Mouse (Mus musculus) midbrain, embryonic 16.5 days (tissue): Measurements from ENCODE around the gene Ubox5. TPM values are rescaled to one million over a fixed set of nuclear protein-coding genes. Genes with fewer than 3 reads are reported as not detected.
A peak's percentile ranks its signal among the peaks of the same experiment; 100 is the strongest.
"Not testable (repeated sequence)": the region's sequence is repeated elsewhere in the genome, so short reads cannot be mapped to it uniquely, and the experiment has no call there.

Source experiments
- ATAC-seq: fragments of 200-750 bp; cut with Nextera tagmentation; 2 replicates; pipeline ENCODE4 v1.8.0; 2017; ENCODE audit warnings: moderate TSS enrichment
- H3K27ac ChIP-seq: fragments of 300-500 bp; sonication (generic); 2 replicates; pipeline ENCODE4 v1.5.1; 2014; ENCODE audit warnings: mild to moderate bottlenecking, low read length, mixed read lengths
- H3K27me3 ChIP-seq: fragments of 300-500 bp; sonication (generic); 2 replicates; pipeline ENCODE4 v1.6.1; 2014; ENCODE audit warnings: low read depth, low read length, mixed read lengths; ENCODE audit not compliant: control insufficient read depth, insufficient read depth
- H3K36me3 ChIP-seq: fragments of 300-500 bp; sonication (generic); 2 replicates; pipeline ENCODE4 v1.6.1; 2014; ENCODE audit warnings: mild to moderate bottlenecking, low read length, moderate library complexity, mixed read lengths; ENCODE audit not compliant: control insufficient read depth, insufficient read depth
- H3K4me1 ChIP-seq: fragments of 300-500 bp; sonication (generic); 2 replicates; pipeline ENCODE4 v1.6.1; 2014; ENCODE audit warnings: mild to moderate bottlenecking, low read length, mixed read lengths; ENCODE audit not compliant: control insufficient read depth, insufficient read depth
- H3K4me2 ChIP-seq: fragments of 300-500 bp; sonication (generic); 2 replicates; pipeline ENCODE4 v1.6.1; 2014; ENCODE audit warnings: mild to moderate bottlenecking, low read length, mixed read lengths
- H3K4me3 ChIP-seq: fragments of 300-500 bp; sonication (generic); 2 replicates; pipeline ENCODE4 v1.5.1; 2014; ENCODE audit warnings: low read depth, mild to moderate bottlenecking, low read length, moderate library complexity, mixed read lengths
- H3K9ac ChIP-seq: fragments of 300-500 bp; sonication (generic); 2 replicates; pipeline ENCODE4 v1.6.1; 2014; ENCODE audit warnings: low read depth, low read length, mixed read lengths
- H3K9me3 ChIP-seq: fragments of 300-500 bp; sonication (generic); replicated peaks from 2 replicates; pipeline ENCODE4 v1.6.1; 2014; ENCODE audit warnings: mild to moderate bottlenecking, low read length, mixed read lengths; ENCODE audit not compliant: control insufficient read depth, poor library complexity, severe bottlenecking
- WGBS: fragments of 180-500 bp; shearing (Covaris S2); extraction: QIAGEN DNeasy Blood & Tissue Kit; methylation state at CpG from one replicate; pipeline ENCODE4 v1.1.7; 2014; 5-methylcytosine and 5-hydroxymethylcytosine counted together
- polyA plus RNA-seq: library from polyadenylated mRNA; unstranded; fragments of >200 nt; fragmentation: Nextera tagmentation; extraction: Ambion mirVana; gene quantifications from 2 replicates; pipeline ENCODE4 v1.2.1, GENCODE M21; 2015

The Ubox5 gene
- polyA plus RNA-seq, 1 experiment from 2014 or later: 8.4 TPM

DNA sequence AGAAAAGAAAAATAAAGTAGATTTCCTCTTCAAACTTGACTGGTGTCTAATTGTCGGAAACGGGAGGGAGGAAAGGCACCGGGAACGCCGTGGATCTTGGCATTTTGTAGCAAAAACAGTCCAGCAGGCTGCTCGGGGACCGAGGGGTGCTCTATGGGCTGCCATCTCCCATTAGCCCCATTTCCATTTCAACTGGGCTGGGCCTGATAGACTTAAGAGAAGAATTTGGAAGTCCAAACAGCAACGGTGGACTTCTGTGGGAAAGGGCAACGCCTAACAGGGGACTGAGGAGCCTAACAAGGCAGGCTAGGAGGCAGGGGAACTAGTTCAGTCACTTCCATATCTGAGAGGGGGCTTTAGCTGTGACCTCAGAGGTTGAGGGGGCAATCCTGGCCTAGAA is 52.8 kb downstream of the Ubox5 start:
- 4% methylated on average over 9 of the region's 9 CpGs for whole genome bisulfite sequencing
- no peak for ATAC-seq
- Histone ChIP-seq H3K36me3 (no peaks in the 10 kb centered on the region), H3K9ac (0 out of 2 replicates have a peak overlapping the region, but pooled peaks have one; percentile 21), H3K4me3 (no peak overlapping the region), H3K27ac (no peak overlapping the region), H3K4me2 (no peak overlapping the region; the same call in 1 of the 2 replicates), H3K4me1 (peaks cover 16% of the 10 kb centered on the region), H3K9me3 (no peaks in the 10 kb centered on the region), H3K27me3 (peaks cover 62% of the 10 kb centered on the region)

DNA sequence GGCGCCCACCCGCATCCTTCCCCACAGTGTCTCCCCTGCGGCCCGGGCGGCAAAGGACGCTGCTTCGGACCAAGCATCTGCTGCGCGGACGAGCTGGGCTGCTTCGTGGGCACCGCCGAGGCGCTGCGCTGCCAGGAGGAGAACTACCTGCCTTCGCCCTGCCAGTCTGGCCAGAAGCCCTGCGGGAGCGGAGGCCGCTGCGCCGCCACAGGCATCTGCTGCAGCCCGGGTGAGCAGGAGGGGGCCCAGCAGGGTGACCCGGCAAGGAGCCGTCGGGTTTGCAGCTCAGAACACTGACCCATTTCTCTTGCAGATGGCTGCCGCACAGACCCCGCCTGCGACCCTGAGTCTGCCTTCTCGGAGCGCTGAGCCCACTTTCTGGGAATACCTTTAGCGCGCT is 53.3 kb downstream of the Ubox5 start:
- peak overlapping the region; percentile 49 for H3K4me2 ChIP-seq
- H3K36me3 ChIP-seq, H3K9me3 ChIP-seq, H3K27ac ChIP-seq, ATAC-seq: not testable (repeated sequence)
- peaks cover 57% of the 10 kb centered on the region for H3K27me3 ChIP-seq
- H3K4me1 ChIP-seq: peaks cover 16% of the 10 kb centered on the region
- 1% methylated on average over 30 of the region's 32 CpGs for WGBS
- peak overlapping the region; percentile 27 for H3K4me3 ChIP-seq
- 0 out of 2 replicates have a peak overlapping the region, but pooled peaks have one; percentile 21 for H3K9ac ChIP-seq

DNA sequence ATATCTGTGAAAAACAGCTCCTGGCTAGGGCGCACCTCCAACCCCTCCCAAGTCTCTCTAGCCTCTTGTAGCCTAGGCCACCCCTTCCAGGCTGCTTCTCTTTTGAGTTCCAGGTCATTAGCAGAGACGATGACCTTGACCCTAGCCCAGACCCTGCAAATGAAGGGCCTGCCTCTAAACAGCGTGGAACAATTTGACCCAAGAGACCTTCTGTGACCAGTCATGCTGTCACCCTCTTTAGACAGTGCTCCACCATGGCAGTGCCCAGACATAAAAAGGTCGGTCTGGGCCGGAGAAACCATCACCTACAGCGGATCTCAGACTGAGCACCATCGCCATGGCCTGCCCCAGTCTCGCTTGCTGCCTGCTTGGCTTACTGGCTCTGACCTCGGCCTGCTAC is 54.0 kb downstream of the Ubox5 start, which contains the start of gene Oxt:
Gene Oxt, plus strand, starts transcription at position 301 of the 400 bp plus-strand sequence.
- Histone ChIP-seq H3K4me1 (peaks cover 15% of the 10 kb centered on the region), H3K27me3 (peaks cover 52% of the 10 kb centered on the region), H3K4me2 (peak within 1 kb of the TSS; percentile 49), H3K36me3 (no peaks in the 10 kb centered on the region), H3K27ac (no peak within 1 kb of the TSS), H3K9me3 (no peaks in the 10 kb centered on the region), H3K4me3 (peak within 1 kb of the TSS; percentile 27), H3K9ac (0 out of 2 replicates have a peak within 1 kb of the TSS, but pooled peaks have one; percentile 21)
- 41% methylated on average over 9 of the region's 9 CpGs for WGBS
- ATAC-seq: no peak

DNA sequence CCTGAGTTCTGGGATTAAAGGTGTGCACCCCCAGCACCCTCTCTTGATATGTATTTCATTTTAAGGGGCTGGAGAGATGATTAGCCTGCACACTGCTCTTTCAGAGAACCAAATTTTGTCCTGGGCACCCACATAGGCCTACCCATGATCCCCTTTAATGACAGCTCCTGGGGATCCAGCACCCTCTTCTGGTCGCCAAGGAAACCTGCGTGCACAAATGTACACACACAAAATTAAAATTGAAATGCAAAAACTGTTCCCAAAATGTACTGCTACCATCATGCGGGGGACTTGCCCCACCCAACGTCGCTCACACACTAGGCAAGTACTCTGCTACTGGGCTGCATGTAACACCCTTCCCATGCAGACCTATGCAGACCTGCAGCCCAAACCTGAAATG is 54.9 kb downstream of the Ubox5 start:
- H3K4me3 ChIP-seq: no peak overlapping the region
- no peak overlapping the region for H3K9ac ChIP-seq
- ATAC-seq: no peak
- no peak overlapping the region for H3K27ac ChIP-seq
- no peaks in the 10 kb centered on the region for H3K36me3 ChIP-seq
- H3K4me2 ChIP-seq: no peak overlapping the region
- WGBS: 83% methylated on average over 5 of the region's 5 CpGs
- H3K9me3 ChIP-seq: no peaks in the 10 kb centered on the region
- H3K27me3 ChIP-seq: peaks cover 43% of the 10 kb centered on the region
- H3K4me1 ChIP-seq: peaks cover 9% of the 10 kb centered on the region

DNA sequence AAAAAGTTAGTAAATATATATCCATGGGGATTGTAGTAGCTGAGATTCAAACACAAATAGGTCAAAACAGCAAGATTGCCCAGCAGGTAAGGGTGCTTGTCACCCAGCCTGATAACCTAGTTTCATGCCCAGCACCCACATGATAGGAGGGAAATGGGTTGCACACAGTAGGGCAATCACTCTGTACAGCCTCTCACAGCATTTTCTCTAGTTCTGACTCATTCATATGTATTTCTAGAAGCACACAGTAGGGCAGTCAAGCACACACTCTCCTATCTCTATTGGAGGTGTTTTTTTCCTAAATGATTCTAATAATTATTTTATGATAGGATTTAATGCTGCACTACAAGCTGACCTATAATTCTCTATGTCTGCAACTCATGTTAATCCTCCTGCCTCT is 59.9 kb downstream of the Ubox5 start:
- Histone ChIP-seq H3K27me3 (peaks cover under 1% of the 10 kb centered on the region; the same call in 1 of the 2 replicates), H3K4me2 (no peak overlapping the region), H3K4me3 (no peak overlapping the region), H3K4me1 (peaks cover 4% of the 10 kb centered on the region), H3K9me3 (no peaks in the 10 kb centered on the region), H3K9ac (no peak overlapping the region), H3K36me3 (peaks cover 7% of the 10 kb centered on the region; the same call in 1 of the 2 replicates), H3K27ac (no peak overlapping the region)
- no peak for ATAC-seq

DNA sequence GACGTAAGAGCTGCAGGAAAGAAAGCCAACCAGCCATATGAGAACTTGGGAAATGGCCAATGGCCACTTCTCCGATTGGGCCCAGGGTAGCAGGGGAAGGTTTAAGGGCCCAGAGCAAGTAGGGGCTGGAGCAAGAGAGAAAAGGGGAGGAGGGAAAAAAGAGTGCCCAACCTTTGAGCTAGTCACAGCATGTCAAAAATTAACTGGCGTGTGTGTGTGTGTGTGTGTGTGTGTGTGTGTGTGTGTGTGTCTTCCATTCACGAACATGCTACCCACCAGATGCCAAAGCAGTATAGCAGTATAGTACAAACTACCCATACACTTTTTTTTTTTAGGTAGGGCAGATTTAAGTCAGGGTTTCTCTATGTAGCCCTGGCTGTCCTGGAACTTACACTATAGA is 60.9 kb downstream of the Ubox5 start:
- Histone ChIP-seq H3K27me3 (no peaks in the 10 kb centered on the region), H3K9ac (no peak overlapping the region), H3K4me1 (peaks cover 12% of the 10 kb centered on the region), H3K36me3 (peaks cover 7% of the 10 kb centered on the region; the same call in 1 of the 2 replicates), H3K4me2 (no peak overlapping the region), H3K4me3 (no peak overlapping the region), H3K27ac (no peak overlapping the region), H3K9me3 (no peaks in the 10 kb centered on the region)
- WGBS: 88% methylated on average over 4 of the region's 4 CpGs
- ATAC-seq: no peak

DNA sequence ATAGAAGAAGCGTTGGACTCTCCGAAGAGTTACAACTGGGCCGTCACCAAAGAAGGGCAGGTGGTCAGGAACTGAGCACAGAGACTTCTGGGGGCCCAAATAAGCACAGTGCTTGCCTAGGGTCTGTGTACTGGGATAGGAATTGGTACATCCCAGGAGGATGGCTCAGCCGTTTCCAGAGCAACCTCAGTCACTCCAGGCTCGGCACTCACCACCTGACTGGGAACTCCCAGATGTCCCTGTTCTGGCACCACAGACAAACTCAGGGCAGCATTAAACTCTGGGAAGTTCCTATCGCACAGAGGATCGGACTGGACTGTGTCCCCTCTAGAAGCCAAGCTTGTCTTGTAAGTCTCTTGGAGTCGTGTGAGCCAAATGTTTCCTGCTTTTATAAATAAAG is 64.9 kb downstream of the Ubox5 start:
- WGBS: 81% methylated on average over 8 of the region's 8 CpGs
- Histone ChIP-seq H3K9me3 (no peaks in the 10 kb centered on the region), H3K27me3 (no peaks in the 10 kb centered on the region), H3K9ac (no peak overlapping the region), H3K4me2 (peak overlapping the region; percentile 89), H3K36me3 (peaks cover 7% of the 10 kb centered on the region; the same call in 1 of the 2 replicates), H3K27ac (no peak overlapping the region), H3K4me1 (peaks cover 18% of the 10 kb centered on the region), H3K4me3 (peak overlapping the region; percentile 77)
- ATAC-seq: no peak

DNA sequence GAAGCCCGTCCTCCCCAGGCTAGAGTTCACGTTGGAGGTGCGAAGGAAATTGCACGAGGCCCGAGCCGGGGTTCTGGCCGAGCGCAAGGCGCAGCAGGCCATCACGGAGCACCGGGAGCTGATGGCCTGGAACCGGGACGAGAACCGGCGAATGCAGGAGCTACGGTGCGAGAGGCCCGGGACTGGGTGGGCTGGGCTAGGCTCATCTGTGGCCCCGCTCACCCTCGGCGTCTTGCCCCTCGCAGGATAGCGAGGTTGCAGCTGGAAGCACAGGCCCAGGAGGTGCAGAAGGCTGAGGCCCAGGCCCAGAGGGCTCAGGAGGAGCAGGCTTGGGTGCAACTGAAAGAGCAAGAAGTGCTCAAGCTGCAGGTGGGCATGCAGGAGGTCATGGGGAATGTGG is 65.8 kb downstream of the Ubox5 start:
- WGBS: under 1% methylated on average over 21 of the region's 23 CpGs
- no peaks in the 10 kb centered on the region for H3K9me3 ChIP-seq
- peaks cover 18% of the 10 kb centered on the region for H3K4me1 ChIP-seq
- H3K27me3 ChIP-seq: no peaks in the 10 kb centered on the region
- H3K4me2 ChIP-seq: peak overlapping the region; percentile 89
- H3K36me3 ChIP-seq: peaks cover 7% of the 10 kb centered on the region; the same call in 1 of the 2 replicates
- H3K4me3 ChIP-seq: peak overlapping the region; percentile 77
- ATAC-seq: peak; percentile 41
- H3K27ac ChIP-seq: peak overlapping the region; percentile 45
- H3K9ac ChIP-seq: peak overlapping the region; percentile 94

DNA sequence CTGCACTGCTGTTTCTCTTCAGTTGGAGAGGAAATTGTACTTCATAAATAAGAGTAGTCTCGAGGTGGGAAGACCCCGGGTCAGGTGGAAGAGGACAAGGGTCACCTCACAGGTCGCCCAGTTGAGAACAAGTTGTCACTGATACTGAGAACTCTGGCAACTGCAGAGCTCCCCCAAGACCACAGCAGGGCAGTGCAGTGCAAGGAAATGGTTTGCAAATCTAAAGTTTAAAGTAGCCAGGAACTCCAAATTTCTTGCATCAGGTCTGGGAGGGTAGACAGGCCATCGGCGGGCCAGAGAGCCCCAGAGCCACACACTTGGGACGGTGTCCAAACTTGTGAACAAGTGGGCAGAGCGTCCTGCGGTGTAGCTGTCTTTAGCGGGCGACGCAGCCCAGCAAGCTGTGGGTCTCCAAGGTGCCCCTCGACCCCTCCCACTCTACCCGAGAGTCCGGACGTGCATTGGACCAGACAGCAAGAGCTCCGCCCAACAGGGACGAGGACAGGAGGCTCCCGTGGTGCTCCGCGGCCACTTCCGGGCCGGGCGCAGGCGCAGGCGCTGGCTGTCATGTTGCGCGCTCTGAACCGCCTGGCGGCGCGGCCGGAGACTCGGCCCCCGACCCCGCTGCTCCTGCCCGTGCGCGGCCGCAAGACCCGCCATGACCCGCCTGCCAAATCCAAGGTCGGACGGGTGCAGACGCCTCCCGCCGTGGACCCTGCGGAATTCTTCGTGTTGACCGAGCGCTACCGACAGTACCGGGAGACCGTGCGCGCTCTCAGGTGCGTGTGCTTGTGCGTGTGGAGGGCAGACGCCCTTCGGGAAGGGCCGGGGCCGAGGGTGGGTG is 66.4 kb downstream of the Ubox5 start, which contains the start of gene Mrps26:
Gene Mrps26, plus strand, starts transcription at position 531 of the 844 bp plus-strand sequence.
- under 1% methylated on average over 61 of the region's 61 CpGs for WGBS
- Histone ChIP-seq H3K9me3 (no peaks in the 10 kb centered on the region), H3K36me3 (peaks cover 7% of the 10 kb centered on the region; the same call in 1 of the 2 replicates), H3K4me1 (peaks cover 18% of the 10 kb centered on the region), H3K4me3 (peak within 1 kb of the TSS; percentile 77), H3K27ac (peak within 1 kb of the TSS; percentile 70), H3K27me3 (no peaks in the 10 kb centered on the region), H3K4me2 (peak within 1 kb of the TSS; percentile 89), H3K9ac (peak within 1 kb of the TSS; percentile 94)
- peak; percentile 99 for ATAC-seq
